Mouse (Mus musculus) neural tube, embryonic 14.5 days (tissue): ENCODE measurements at regions not wholly inside any gene's neighbourhood (a gene's known extent, or its start where the extent isn't known, plus 50 kb on each side); places are given as distances from the start of the nearest gene placed in this dataset.

Experiments
- ATAC-seq: fragments of 200-750 bp; cut with Nextera tagmentation; 2 replicates; pipeline ENCODE4 v1.8.0; 2017; ENCODE audit warnings: low read depth, mild to moderate bottlenecking, moderate TSS enrichment, moderate library complexity
- H3K27ac ChIP-seq: fragments of 300-500 bp; sonication (generic); 2 replicates; pipeline ENCODE4 v1.5.1; 2014; ENCODE audit warnings: low read depth, mild to moderate bottlenecking, control low read depth, low read length, moderate library complexity, mixed read lengths
- H3K27me3 ChIP-seq: fragments of 300-500 bp; sonication (generic); 2 replicates; pipeline ENCODE4 v1.6.1; 2014; ENCODE audit warnings: low read length; ENCODE audit not compliant: control insufficient read depth, insufficient read depth
- H3K36me3 ChIP-seq: fragments of 300-500 bp; sonication (generic); 2 replicates; pipeline ENCODE4 v1.6.1; 2014; ENCODE audit warnings: low read length, mixed read lengths; ENCODE audit not compliant: control insufficient read depth, insufficient read depth
- H3K4me1 ChIP-seq: fragments of 300-500 bp; sonication (generic); 2 replicates; pipeline ENCODE4 v1.6.1; 2014; ENCODE audit warnings: low read length; ENCODE audit not compliant: control insufficient read depth, insufficient read depth
- H3K4me2 ChIP-seq: fragments of 300-500 bp; sonication (generic); 2 replicates; pipeline ENCODE4 v1.6.1; 2014; ENCODE audit warnings: mild to moderate bottlenecking, low read depth, low read length, control low read depth
- H3K4me3 ChIP-seq: fragments of 300-500 bp; sonication (generic); 2 replicates; pipeline ENCODE4 v1.5.1; 2014; ENCODE audit warnings: low read depth, low read length, control low read depth, mixed read lengths
- H3K9ac ChIP-seq: fragments of 300-500 bp; sonication (generic); replicated peaks from 2 replicates; pipeline ENCODE4 v1.6.1; 2014; ENCODE audit warnings: low read depth, mild to moderate bottlenecking, control low read depth, low read length, mixed read lengths
- H3K9me3 ChIP-seq: fragments of 300-500 bp; sonication (generic); 2 replicates; pipeline ENCODE4 v1.6.1; 2016; ENCODE audit warnings: low read length; ENCODE audit not compliant: control insufficient read depth
- WGBS: fragments of 180-500 bp; shearing (Covaris S2); extraction: QIAGEN DNeasy Blood & Tissue Kit; methylation state at CpG from one replicate; pipeline ENCODE4 v1.1.7; 2014; 5-methylcytosine and 5-hydroxymethylcytosine counted together

DNA sequence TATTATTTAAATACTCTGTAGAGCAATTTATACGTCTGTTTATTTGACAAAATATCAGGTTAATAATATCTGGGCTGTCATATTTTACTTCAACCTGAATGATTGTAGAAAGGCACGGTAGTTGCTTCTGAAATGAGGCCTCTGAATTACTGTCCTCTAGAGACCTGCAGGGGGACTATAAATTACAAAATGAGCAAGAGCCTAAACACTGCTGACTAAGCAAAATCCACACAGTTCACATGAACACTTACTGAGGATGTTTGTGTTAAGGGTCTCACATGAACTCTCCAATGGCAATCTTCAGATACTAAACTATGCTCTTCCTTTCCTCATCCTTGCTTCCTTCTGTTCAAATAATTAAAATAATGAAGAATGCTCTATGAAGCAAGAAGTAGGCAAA lies 1120.7 kb downstream of the Amy2a5 start:
- peak; percentile 61; the same call in 1 of the 2 replicates for ATAC-seq
- no peaks in the 10 kb centered on the region for H3K4me1 ChIP-seq
- no peak overlapping the region for H3K9ac ChIP-seq
- no peak overlapping the region for H3K27ac ChIP-seq
- H3K27me3 ChIP-seq: no peaks in the 10 kb centered on the region
- H3K4me3 ChIP-seq: no peak overlapping the region
- H3K36me3 ChIP-seq: no peaks in the 10 kb centered on the region
- no peak overlapping the region for H3K4me2 ChIP-seq
- H3K9me3 ChIP-seq: no peaks in the 10 kb centered on the region
- 36% methylated on average over 2 of the region's 2 CpGs for WGBS

DNA sequence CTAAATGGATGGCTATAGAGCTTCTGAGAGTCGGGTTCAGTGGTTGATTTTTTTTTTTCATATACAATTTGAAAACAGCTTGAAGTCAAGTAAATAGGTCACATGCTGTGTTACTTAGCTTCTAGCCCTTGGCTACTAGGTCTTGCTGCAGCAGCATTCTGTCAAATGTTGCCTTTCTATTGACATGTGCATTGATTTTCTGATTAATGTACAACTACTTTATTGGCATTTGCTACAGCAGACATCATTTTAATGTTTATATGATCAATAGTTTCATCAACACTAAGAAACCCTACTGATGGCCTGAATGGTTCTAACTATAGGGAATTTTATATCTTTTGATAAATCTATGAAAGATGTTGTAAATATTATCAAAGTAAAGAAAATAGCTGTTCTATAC lies 1137.0 kb downstream of the Amy2a5 start:
- Histone ChIP-seq H3K4me2 (no peak overlapping the region), H3K36me3 (no peaks in the 10 kb centered on the region), H3K9ac (no peak overlapping the region), H3K4me1 (no peaks in the 10 kb centered on the region), H3K27ac (no peak overlapping the region), H3K9me3 (no peaks in the 10 kb centered on the region), H3K27me3 (no peaks in the 10 kb centered on the region), H3K4me3 (no peak overlapping the region)
- ATAC-seq: no peak
- WGBS: 70% methylated on average over 1 of the region's 1 CpGs

DNA sequence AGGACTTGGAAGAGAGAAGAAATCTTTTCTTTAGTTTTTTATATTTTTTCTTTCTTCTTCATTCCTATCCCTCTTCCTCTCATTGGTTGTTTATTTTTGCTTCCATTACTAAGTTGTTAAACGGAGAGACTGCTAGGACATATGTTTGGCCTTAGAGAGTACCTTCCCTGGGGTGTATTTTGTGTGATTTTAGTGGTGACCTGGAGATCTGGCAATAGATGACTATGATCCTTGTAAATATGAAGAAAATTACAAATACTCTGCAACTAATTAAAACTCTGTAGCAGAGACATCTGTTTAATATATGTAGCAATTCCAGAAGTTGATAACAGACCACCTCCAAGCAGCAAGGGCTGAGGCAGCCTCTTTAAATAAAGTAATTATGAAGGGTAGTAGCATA lies 1158.0 kb downstream of the Amy2a5 start:
- H3K4me1 ChIP-seq: no peaks in the 10 kb centered on the region
- H3K4me2 ChIP-seq: no peak overlapping the region
- H3K27ac ChIP-seq: no peak overlapping the region
- no peak overlapping the region for H3K9ac ChIP-seq
- H3K27me3 ChIP-seq: no peaks in the 10 kb centered on the region
- 52% methylated on average over 1 of the region's 1 CpGs for WGBS
- no peak overlapping the region for H3K4me3 ChIP-seq
- no peaks in the 10 kb centered on the region for H3K9me3 ChIP-seq
- peak; percentile 61; the same call in 1 of the 2 replicates for ATAC-seq
- no peaks in the 10 kb centered on the region for H3K36me3 ChIP-seq

DNA sequence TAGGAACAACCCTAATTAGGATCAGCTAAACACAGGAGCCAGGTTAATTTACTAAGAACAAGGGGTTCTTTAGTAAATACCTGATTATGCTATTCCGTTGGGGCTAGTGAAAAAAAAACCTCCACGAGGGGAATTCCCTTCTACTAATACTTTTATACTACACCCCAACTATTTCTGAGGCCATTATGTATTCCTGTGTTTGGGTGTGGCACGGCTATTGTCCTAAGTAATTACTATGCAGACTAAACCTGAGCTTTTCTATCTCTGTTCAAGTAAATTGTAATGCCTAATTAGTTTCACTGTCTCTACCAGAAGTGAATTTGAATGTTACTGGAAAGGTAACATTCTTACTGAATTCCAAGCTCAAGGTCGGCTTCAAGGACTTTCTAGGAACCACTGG lies 1170.1 kb downstream of the Amy2a5 start:
- Histone ChIP-seq H3K27me3 (no peaks in the 10 kb centered on the region), H3K9ac (no peak overlapping the region), H3K27ac (no peak overlapping the region), H3K4me3 (no peak overlapping the region), H3K4me2 (no peak overlapping the region), H3K36me3 (no peaks in the 10 kb centered on the region), H3K4me1 (no peaks in the 10 kb centered on the region), H3K9me3 (no peaks in the 10 kb centered on the region)
- ATAC-seq: no peak
- WGBS: 61% methylated on average over 4 of the region's 4 CpGs
